Mouse (Mus musculus) heart, postnatal 36 days (tissue): ENCODE measurements around the gene Ros1. TPM values are rescaled to one million over a fixed set of nuclear protein-coding genes. Genes with fewer than 3 reads are reported as not detected.

Experiments used
- DNase-seq, 2 experiments: peaks; one replicate each; pipeline ENCODE4 v3.0.0; 2021 to 2022
- intact Hi-C: fragments of 180-260 bp; cut with DNase I; formaldehyde crosslinking; loops from one replicate; pipeline ENCODE4 v1.15.1; 2025
- microRNA-seq, 2 experiments: library from miRNA; unstranded; fragments of <30 nt; microRNA quantifications; one replicate each; pipeline ENCODE4 v1.2.0; 2021; ENCODE audit warnings: borderline number of aligned reads in 2 of 2
- total RNA-seq, 2 experiments: library from RNA; stranded (reverse); gene quantifications; 2 replicates each; pipeline ENCODE4 v1.2.3; 2021

The Ros1 gene
- total RNA-seq, 2 experiments from 2014 or later, result 0.03 TPM; not detected in 1

DNA sequence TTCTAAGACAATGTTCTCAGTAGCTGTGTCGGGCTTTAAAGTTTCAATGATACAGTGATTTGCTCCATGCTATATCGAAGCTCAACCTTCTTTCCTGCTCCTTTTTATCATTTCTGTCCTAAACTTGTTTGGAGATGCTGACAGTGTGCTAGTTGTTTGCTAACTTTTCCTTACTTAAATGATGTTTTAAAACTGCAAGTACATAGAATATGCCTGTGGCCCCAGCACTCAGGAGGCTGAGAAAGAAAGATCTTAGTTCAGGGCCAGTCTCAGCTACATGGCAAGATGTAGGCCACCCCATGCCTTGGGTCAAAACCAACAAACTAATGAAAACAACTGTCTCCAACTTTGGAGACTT is 171.0 kb downstream of the Ros1 start:
- no peak for DNase-seq
- intact Hi-C loops, result no loop called here

DNA sequence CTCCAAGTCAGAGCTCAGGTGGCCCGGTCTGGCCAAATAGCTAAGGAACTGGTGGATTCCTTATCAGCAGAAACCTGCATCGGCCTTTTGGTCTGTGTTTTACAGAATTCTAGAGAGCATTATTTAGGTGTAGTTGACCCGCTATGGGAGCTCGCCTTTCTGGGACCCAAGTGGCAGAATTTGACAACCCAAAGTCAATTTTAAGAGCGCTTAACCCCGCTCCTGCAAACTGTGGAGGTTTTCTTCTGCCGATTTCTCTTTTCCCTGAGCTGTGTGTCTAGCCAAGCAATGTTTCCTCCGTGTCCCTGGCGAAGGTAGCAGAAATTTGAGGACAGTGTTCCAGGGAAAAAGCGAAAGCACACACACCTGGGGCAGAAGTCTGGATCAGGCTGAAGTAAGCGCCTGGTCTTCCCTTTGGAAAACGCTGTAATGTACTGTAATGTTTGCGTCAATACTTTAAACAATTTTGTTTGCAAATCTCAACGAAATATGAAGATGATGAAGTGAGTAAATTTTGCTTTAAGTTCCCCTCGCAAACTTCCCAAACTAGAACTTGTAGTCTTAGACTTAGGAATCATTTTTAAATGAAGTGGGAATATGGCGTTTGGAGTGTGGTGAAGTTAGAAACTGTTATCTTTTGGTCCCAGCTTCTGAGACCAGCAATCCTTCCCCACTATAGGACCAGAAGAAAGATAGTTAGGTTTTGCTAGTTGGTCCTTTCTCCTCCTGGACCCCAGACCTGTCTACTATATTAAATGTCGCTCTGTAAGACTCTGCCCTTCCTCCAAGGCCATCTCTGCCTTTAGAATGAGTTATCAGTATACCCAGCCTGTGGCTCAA is 171.6 kb downstream of the Ros1 start:
- intact Hi-C loops, result no loop called here
- DNase-seq, result no peak

DNA sequence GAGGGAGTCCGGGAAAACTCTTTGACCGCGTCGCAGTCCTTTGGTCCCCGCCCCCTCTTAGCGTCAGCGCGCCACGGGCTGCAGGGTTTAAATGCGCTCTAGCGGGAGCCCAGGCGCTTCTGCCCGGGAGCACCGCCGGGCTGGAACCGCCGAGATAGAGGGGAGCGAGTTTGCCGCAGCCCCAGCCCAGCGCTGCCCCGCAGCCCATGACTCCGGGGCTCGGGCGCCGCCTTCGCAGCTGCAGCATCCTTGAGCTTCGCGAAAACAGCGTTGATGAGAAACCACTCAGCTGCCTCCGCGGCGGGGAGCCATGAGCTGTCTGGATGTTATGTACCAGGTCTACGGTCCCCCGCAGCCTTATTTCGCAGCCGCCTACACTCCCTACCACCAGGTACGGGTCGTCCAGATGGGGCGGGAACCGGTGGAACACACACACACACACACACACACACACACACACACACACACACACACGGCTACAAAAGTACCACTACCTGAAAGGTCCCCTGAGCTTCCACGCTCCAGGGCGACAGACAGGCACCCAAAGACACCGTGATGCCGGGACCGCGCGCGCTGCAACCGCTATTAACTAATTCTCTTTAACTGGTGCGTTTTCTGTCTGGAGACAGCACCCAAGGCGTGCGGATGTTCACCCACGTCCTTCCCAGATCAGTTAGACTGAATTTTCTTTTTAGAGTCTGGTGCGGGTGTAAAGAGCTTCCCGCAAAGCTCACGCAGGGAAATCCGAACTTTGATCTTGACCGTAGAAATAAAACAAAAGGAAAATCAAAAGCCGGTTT is 172.4 kb downstream of the Ros1 start, which contains the start of gene Vgll2:
Gene Vgll2 (plus strand): TSS at position 90 of the 800 bp plus-strand sequence.
- DNase-seq, result no peak
- intact Hi-C loops, result no loop called here

DNA sequence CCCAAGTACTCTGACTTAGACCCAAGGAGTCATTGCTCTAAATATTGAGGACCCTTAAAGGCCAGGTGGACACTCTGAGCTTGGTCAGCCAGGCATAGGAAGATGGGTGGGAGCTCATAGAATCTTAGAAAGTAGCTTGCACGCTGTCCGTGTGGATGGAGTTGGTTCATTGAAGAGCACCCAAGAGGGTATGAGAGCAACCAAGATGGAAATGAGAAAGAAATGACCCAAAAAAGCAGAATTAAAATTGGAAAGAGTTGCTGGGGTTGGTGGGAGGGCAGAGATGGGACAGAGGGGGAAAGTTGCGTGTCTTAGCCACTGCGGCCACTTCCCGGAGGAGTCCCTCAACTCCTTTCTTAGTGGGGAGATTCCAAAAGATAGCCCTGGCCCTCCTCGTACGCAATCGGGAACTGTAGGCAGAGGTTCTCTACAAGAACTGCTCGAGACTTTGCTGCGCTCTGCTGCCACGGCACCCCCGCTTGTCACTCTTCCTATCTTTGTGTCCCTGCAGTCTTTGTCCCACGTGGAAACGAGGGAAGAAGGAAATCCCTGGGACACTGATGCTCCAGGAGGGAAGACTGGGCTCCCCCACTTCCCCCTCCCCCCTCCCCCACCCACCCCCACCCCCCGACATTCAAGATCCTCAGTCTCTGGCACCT is 173.2 kb downstream of the Ros1 start:
- no peak for DNase-seq
- intact Hi-C loops, result no loop called here

DNA sequence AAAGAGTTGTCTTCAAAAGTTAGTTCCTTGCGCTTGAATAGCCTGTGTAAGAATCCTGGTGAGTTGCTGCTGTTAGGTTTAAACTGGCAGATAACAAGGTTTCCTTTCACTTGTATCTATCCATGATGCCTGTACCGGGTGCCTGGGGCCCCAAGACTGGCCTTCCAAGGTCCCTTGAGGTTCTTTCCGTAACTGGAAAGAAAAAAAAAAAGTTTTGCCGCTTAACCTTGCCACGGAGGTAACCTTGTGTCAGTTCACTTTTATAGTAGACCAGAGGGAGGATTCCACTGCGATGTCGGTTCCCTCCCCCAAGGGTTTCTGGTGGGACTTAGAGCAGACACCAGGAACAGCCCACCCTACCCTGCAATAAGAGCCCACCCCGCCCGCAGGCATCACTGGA is 173.8 kb downstream of the Ros1 start:
- intact Hi-C loops, result no loop called here
- no peak for DNase-seq

DNA sequence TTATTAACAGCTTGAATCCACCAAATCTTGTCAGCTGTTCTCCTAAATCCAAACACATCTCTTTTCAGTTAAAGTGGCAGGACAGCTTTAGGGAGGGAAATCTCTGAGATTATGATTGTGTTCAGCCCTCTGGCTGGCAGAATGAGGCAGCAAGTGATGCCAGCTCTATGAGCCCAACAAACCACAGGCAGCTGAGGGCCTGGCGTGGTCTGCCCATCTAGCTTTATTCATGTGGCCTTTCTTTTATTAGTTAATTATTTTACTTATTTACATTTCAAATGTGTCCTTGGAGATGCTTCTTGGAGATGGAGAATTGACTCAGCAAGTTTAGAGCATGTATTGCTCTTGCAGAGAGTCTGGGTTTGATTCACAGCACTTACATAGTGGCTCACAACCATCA is 176.6 kb downstream of the Ros1 start:
- intact Hi-C loops, result no loop called here
- DNase-seq, result no peak

Small RNA genes within 50 kb of the gene (microRNA-seq; reads per million reads assigned to microRNA genes)
- gene Gm24084, result 0 reads per million in 2 experiments

Other genes starting within 250 kb of the Ros1 start
- not detected for gene Vgll2, start 172.7 kb downstream of the Ros1 start, total RNA-seq
- gene Dcbld1, start 38.4 kb upstream of the Ros1 start, total RNA-seq, result 1 to 10 TPM; 3.7 to 3.8 TPM
- gene Gm26741, start 163.5 kb upstream of the Ros1 start, total RNA-seq, result not detected
- gene Gopc, start 186.9 kb upstream of the Ros1 start, total RNA-seq, result 10 to 100 TPM; 12.1 to 13.4 TPM
- under 1 TPM; 0.53 to 0.65 TPM for gene Nepn, start 193.7 kb upstream of the Ros1 start, total RNA-seq
- 10 to 100 TPM; 28.9 to 33.6 TPM for gene Nus1, start 222.3 kb upstream of the Ros1 start, total RNA-seq